Mouse (Mus musculus): ENCODE data around the gene Aacs. TPM values are rescaled to one million over a fixed set of nuclear protein-coding genes. Genes with fewer than 3 reads are reported as not detected.
"Not testable (repeated sequence)": the region's sequence is repeated elsewhere in the genome, so short reads cannot be mapped to it uniquely, and the experiment has no call there.

Aacs gene
- total RNA-seq (2017) = 8.1 and 10.8 TPM in 2 replicates

GRCm38 (mm10) chr5:125475601-125476285, at the start of gene Aacs:
Gene Aacs, plus strand, starts transcription at chr5:125475814.
- peak; percentile 95 for ATAC-seq (replicated peaks; ENCODE audit: low read depth, poor library complexity, severe bottlenecking)

- no peak for ATAC-seq (replicated peaks; ENCODE audit: low read depth, poor library complexity, severe bottlenecking)
Observed at GRCm38 (mm10) chr5:125426343-125426742, 49.3 kb upstream of the Aacs start.

- not testable (repeated sequence) for ATAC-seq (replicated peaks; ENCODE audit: low read depth, poor library complexity, severe bottlenecking)
Observed at GRCm38 (mm10) chr5:125432324-125432723, 43.3 kb upstream of the Aacs start.

- ATAC-seq (replicated peaks; ENCODE audit: low read depth, poor library complexity, severe bottlenecking) = peak; percentile 99
Observed at GRCm38 (mm10) chr5:125433793-125434337, 41.7 kb upstream of the Aacs start, which contains the start of gene Dhx37. Gene Dhx37, minus strand, starts transcription at chr5:125434121.

GRCm38 (mm10) chr5:125434347-125434746, 41.3 kb upstream of the Aacs start:
- ATAC-seq (replicated peaks; ENCODE audit: low read depth, poor library complexity, severe bottlenecking) = peak; percentile 8; the same call in 1 of the 2 replicates

GRCm38 (mm10) chr5:125440583-125441233, 34.9 kb upstream of the Aacs start:
- ATAC-seq (replicated peaks; ENCODE audit: low read depth, poor library complexity, severe bottlenecking) = peak; percentile 33

- peak; percentile 61 for ATAC-seq (replicated peaks; ENCODE audit: low read depth, poor library complexity, severe bottlenecking)
Observed at GRCm38 (mm10) chr5:125441234-125442114, 34.1 kb upstream of the Aacs start, which contains the start of gene Bri3bp. Gene Bri3bp, plus strand, starts transcription at chr5:125441568.

GRCm38 (mm10) chr5:125442136-125442995, 33.2 kb upstream of the Aacs start:
- peak; percentile 28; the same call in 1 of the 2 replicates for ATAC-seq (replicated peaks; ENCODE audit: low read depth, poor library complexity, severe bottlenecking)

- no peak for ATAC-seq (replicated peaks; ENCODE audit: low read depth, poor library complexity, severe bottlenecking)
Observed at GRCm38 (mm10) chr5:125443335-125443734, 32.3 kb upstream of the Aacs start.

- ATAC-seq (replicated peaks; ENCODE audit: low read depth, poor library complexity, severe bottlenecking) = 0 out of 2 replicates have a peak, but pooled peaks have one; percentile 16
Observed at GRCm38 (mm10) chr5:125443915-125444314, 31.7 kb upstream of the Aacs start.

GRCm38 (mm10) chr5:125444554-125444953, 31.1 kb upstream of the Aacs start:
- ATAC-seq (replicated peaks; ENCODE audit: low read depth, poor library complexity, severe bottlenecking) = peak; percentile 51

GRCm38 (mm10) chr5:125446344-125446743, 29.3 kb upstream of the Aacs start:
- no peak for ATAC-seq (replicated peaks; ENCODE audit: low read depth, poor library complexity, severe bottlenecking)

- ATAC-seq (replicated peaks; ENCODE audit: low read depth, poor library complexity, severe bottlenecking) = no peak
Observed at GRCm38 (mm10) chr5:125448026-125448425, 27.6 kb upstream of the Aacs start.

- ATAC-seq (replicated peaks; ENCODE audit: low read depth, poor library complexity, severe bottlenecking) = no peak
Observed at GRCm38 (mm10) chr5:125448631-125449030, 27.0 kb upstream of the Aacs start.

- ATAC-seq (replicated peaks; ENCODE audit: low read depth, poor library complexity, severe bottlenecking) = no peak
Observed at GRCm38 (mm10) chr5:125449306-125449705, 26.3 kb upstream of the Aacs start.

- no peak for ATAC-seq (replicated peaks; ENCODE audit: low read depth, poor library complexity, severe bottlenecking)
Observed at GRCm38 (mm10) chr5:125452573-125452972, 23.0 kb upstream of the Aacs start.

- ATAC-seq (replicated peaks; ENCODE audit: low read depth, poor library complexity, severe bottlenecking) = peak; percentile 43; the same call in 1 of the 2 replicates
Observed at GRCm38 (mm10) chr5:125456100-125456499, 19.5 kb upstream of the Aacs start.

- no peak for ATAC-seq (replicated peaks; ENCODE audit: low read depth, poor library complexity, severe bottlenecking)
Observed at GRCm38 (mm10) chr5:125457538-125457937, 18.1 kb upstream of the Aacs start.

GRCm38 (mm10) chr5:125460574-125460973, 15.0 kb upstream of the Aacs start:
- no peak for ATAC-seq (replicated peaks; ENCODE audit: low read depth, poor library complexity, severe bottlenecking)

Measured in common myeloid progenitor, adult 5-6 weeks (primary cell).